Mouse (Mus musculus): Measurements from ENCODE around the gene Ccdc12. TPM values are rescaled to one million over a fixed set of nuclear protein-coding genes. Genes with fewer than 3 reads are reported as not detected.

Ccdc12 gene
- total RNA-seq, 2 experiments from 2014 or later: 46.7 to 49.7 TPM

GRCm38 (mm10) chr9:110644295-110644694 lies 12.0 kb upstream of the Ccdc12 start:
- DNase-seq (ENCODE audit: low spot score in 2 of 2): no peak

DNA sequence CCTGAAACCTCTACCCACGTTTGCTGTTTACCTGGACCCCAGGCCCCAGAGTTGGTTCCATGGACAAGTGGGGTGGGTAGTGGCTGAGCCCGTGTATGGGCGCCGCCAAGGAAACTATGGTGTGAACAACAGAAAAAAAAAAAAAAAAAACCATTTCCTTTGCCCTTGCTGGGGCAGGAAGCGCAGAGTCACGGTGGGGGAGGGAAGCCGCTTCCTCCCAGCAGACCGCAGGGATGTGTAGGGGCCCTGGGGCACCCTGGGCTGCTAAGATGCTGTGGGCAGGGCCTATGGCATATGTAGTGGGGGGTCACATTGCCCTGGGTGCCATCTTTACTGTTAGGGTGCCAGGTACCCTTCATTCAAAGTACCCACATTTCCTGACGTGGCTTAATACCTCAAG lies 11.1 kb upstream of the Ccdc12 start:
- DNase-seq (ENCODE audit: low spot score in 2 of 2): no peak

DNA sequence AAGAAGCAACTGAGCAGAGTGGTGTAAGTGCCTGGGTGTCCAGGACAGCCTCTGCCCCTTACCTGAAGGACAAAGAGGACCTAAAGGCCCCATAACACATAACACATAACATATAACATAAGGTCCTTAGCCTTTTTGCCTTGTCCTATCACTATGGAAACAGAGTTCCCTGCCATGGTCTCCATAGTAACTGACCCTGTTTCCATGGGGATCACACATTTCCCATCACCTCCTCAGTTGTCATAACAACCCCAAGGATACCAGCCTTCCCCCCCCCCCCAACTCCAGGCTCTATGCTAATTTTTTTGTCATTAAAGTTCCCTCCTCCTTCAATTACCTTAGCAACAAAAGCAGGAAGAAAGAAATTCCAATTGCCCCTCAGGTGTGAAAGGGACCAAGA lies 6.5 kb upstream of the Ccdc12 start:
- DNase-seq (ENCODE audit: low spot score in 2 of 2): no peak

DNA sequence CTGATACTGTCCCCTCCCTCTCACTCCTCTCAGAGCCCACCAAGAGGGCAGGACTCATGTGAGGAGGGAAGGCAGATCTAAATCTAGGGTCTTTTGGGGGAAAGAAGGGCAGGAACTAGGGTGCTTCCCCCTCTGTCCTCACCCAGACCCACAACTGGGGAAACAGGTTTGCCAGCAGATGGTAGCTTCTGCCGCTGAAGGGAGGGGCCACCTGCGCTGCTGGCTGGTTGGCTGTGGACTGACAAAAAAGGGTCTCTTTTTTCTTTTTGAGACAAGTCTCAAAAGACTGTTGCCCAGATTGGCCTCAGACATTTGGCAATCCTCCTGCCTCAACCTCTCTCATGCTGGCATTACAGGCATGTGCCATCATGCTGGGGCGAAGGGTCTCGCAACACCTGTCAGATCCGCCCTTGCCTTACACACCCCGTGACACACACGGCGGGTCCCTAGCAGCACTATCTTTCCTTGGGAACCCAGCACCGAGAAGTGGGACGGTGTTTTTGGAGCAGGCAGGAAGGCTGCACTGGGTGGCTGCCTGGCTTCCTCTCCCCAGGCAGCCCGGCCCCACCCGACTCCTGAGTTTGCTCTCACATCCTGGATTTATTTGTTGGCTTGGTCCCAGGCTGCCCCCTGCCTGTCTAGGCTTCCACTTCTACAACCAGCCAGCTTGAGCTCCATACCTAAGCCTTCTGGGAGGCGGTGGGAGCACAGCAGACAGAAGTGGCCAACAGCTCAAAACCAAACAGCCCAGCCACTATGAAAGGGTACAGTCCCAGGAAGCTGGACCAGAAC lies 4.2 kb upstream of the Ccdc12 start:
- no peak for DNase-seq (ENCODE audit: low spot score in 2 of 2)

DNA sequence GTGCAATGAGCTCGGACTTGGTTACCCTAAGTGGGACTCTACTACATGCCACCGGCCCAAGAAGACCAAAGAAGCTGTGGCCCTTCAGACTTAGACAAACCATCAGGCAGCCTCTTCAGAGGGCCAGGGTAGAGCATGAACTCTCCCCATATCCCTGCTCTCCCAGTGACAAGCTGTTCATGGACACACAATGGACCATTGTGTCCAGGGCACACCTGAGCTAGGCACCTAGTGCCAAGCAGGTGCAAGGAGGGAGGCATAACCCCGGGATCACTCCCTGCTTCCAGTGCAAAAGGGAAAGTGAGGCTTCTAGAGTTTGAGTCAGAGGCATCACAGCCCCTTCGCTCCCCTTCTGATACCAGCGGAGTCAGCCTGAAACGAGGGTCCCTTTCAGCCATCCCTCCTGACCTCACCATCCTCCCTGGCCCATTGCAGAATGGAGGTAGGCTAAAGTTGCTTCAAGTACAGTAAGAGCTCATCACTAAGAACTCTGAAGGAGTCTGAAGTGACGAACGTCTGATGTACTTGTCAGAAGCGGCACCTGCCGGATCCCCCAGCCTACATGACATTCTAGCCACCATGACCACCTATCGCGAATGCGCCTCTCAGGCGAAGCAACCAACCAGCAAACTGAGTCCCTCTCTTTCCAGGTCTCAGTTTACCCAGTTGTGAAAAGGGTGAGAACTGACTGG lies 3.2 kb upstream of the Ccdc12 start:
- DNase-seq (ENCODE audit: low spot score in 2 of 2): no peak

- peak; percentile 64 to 77 for DNase-seq (ENCODE audit: low spot score in 2 of 2)
These were observed 2.4 kb upstream of the Ccdc12 start, which contains the start of gene Nbeal2 for GRCm38 (mm10) chr9:110653655-110654461. Gene Nbeal2 (minus strand): TSS chr9:110654161.

- DNase-seq (ENCODE audit: low spot score in 2 of 2): no peak
These were observed 1.3 kb upstream of the Ccdc12 start for GRCm38 (mm10) chr9:110654726-110655650.

GRCm38 (mm10) chr9:110655651-110656007 lies 674 bp upstream of the Ccdc12 start:
- no peak for DNase-seq (ENCODE audit: low spot score in 2 of 2)

GRCm38 (mm10) chr9:110657474-110658078 lies 1.3 kb downstream of the Ccdc12 start:
- peak in 1 of 2 experiments; percentile 22 for DNase-seq (ENCODE audit: low spot score in 2 of 2)

- no peak for DNase-seq (ENCODE audit: low spot score in 2 of 2)
These were observed 3.2 kb downstream of the Ccdc12 start for GRCm38 (mm10) chr9:110659521-110659920.

DNA sequence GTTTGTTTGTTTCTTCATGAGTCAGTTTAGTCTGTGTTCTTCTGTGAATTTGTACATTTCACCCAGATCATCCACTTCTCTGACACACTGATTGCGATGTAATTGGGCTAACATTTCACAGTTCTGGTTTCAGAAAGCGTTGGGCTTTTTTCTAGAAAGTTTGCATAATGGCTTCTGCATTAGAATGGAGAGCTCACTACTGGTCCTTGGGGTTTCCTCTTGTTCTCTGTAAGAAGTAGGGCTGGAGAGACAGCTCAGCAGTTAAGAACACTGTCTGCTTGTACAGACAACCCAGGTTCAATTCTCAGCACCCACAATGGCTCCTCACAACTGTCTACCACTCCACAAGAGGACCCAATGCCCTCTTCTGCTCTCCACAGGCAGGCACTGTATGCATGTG lies 3.9 kb downstream of the Ccdc12 start:
- DNase-seq (ENCODE audit: low spot score in 2 of 2): no peak

DNA sequence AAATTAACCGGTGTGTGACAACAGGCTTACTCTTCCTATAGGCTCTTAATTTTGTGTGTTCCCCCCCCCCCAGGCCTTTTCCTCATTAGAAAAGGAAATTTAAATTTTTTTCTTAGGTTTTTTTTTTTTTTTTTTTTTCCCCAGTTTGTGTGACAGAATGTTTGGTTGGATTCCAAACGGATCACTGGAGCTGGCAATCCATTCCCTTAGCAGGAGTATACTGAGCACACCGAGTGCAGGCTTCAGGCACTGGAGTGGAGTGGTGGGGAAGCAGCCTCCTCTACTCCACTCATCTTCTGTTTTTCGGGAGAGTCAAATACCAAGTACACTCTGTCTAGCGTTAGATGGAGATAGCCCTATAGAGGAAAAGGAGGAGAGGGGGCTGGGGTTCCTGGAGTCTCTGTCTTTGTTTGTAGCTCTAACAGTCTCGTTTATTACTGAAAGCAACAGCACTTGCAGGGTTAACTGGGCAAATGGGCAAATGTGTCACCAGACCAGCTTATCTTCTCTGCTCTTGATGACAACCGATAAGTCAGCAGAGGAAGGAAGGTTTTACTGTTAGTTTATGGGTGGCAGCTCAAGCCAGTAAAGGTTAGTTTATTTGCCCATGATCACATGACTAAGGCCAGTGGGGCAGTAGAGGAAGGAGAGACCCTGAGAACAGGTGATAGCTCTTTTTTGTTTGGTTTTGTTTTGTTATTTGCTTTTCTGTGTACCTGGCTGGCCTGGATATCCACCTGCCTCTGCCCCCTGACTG lies 4.7 kb downstream of the Ccdc12 start:
- DNase-seq (ENCODE audit: low spot score in 2 of 2): no peak

DNA sequence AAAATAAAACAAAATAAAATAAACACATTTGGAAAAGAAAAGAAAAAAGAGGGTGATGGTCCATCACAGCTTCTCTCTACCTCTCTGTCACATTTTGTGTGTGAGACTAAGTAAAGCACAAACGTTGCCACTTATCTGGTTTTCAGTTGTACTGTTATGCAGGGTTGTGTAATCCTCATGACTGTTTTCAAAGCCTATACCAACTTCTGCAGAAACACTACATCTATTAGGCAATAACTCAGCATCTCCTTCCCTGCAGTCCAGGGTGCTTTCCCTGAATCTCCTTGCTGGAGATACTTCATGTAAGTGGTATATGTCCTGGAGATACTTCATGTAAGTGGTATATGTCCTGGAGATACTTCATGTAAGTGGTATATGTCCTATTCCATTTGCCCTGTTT lies 6.5 kb downstream of the Ccdc12 start:
- DNase-seq (ENCODE audit: low spot score in 2 of 2): no peak

- no peak for DNase-seq (ENCODE audit: low spot score in 2 of 2)
These were observed 9.6 kb downstream of the Ccdc12 start for GRCm38 (mm10) chr9:110665912-110666311.

GRCm38 (mm10) chr9:110666374-110666773 lies 10.1 kb downstream of the Ccdc12 start:
- DNase-seq (ENCODE audit: low spot score in 2 of 2): no peak

- DNase-seq (ENCODE audit: low spot score in 2 of 2): no peak
These were observed 11.0 kb downstream of the Ccdc12 start for GRCm38 (mm10) chr9:110667219-110667836.

DNA sequence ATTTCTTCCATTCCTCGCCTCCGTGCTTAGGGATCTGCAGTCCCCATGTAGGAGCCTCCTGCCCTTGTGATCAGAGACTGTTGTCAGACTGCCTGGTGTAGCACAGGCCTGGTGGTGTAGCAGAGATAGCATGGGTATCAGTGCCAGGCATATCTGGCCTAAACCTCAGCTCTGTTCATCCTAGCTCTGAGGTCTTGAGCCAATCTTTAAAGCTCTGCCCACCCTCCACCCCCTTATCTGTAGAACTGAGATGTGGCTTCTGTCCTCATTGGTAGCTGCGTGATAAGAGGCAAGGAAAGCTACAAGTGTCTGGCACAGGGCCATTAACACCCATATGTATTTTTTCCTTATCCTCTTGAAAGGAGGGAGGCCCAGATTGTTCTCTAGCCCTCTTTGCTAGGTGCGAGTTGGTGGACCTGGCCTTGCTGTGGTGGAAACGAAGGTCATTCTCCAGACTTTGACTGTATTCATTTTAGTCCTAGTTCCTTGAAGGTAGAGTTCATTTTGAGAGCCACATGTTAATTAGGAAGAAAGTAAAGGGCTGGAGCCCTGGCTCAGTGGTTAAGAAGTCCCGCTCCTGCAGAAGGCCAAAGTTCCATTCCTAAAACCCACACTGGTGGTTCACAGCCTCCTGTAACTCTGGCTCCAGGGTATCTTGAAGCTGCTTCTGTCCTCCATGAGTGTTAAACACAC lies 12.4 kb downstream of the Ccdc12 start:
- DNase-seq (ENCODE audit: low spot score in 2 of 2): no peak

DNA sequence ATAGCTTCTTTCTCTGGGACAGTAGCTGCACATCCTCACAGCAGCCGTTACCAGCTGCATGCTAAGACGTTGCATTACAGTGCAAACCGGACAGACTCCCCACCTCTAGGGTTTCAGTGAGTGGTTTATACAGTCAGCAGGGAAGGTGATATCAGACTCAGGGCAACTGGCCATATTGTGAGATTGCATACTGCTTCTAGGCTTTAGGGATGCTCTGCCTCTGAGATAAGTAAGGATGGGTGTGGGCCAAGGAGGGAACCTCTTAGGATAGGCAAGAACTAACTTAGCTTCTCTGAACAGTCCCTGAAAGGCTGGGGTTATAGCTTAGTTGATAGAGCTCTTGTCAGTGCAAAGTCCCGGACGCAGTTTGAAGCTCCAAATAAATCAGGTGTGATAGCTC lies 13.5 kb downstream of the Ccdc12 start:
- no peak for DNase-seq (ENCODE audit: low spot score in 2 of 2)

All from layer of hippocampus, postnatal 10 days (tissue).